Mouse (Mus musculus) myocyte (in vitro differentiated cells): Measurements from ENCODE around the gene Gm21915. TPM values are rescaled to one million over a fixed set of nuclear protein-coding genes. Genes with fewer than 3 reads are reported as not detected.

Experiments
- H3K27me3 ChIP-seq: one replicate; pipeline ENCODE4 v1.6.1; 2011; ENCODE audit not compliant: control insufficient read depth, insufficient read depth, insufficient read length
- H3K36me3 ChIP-seq: one replicate; pipeline ENCODE4 v1.6.1; 2011; ENCODE audit not compliant: control insufficient read depth, insufficient read depth
- H3K4me2 ChIP-seq: one replicate; pipeline ENCODE4 v1.6.1; 2011; ENCODE audit warnings: low read depth, control low read depth
- H3K4me3 ChIP-seq: one replicate; pipeline ENCODE4 v1.5.1; 2011; ENCODE audit warnings: mild to moderate bottlenecking, control low read depth, moderate library complexity
- H3K79me2 ChIP-seq: one replicate; pipeline ENCODE4 v1.6.1; 2011; ENCODE audit not compliant: control insufficient read depth, insufficient read depth
- H3ac ChIP-seq: one replicate; pipeline ENCODE4 v1.6.1; 2011; ENCODE audit not compliant: control insufficient read depth, insufficient read length
- CEBPB ChIP-seq: IDR thresholded peaks from 2 replicates; pipeline ENCODE4 v1.6.1; 2011; ENCODE audit warnings: mild to moderate bottlenecking, moderate library complexity; ENCODE audit not compliant: poor library complexity, insufficient read depth, severe bottlenecking
- E2F4 ChIP-seq: IDR thresholded peaks from one replicate; pipeline ENCODE4 v1.6.1; 2011; ENCODE audit warnings: mild to moderate bottlenecking, control low read depth, moderate library complexity; ENCODE audit not compliant: insufficient read depth
- MAX ChIP-seq: IDR thresholded peaks from one replicate; pipeline ENCODE4 v1.6.1; 2011; ENCODE audit warnings: low read depth, mild to moderate bottlenecking, control low read depth
- MYOD1 ChIP-seq, 3 experiments: IDR thresholded peaks; one replicate each; pipeline ENCODE4 v1.6.1; 2011; ENCODE audit warnings: control low read depth in 2 of 3, low read depth in 2 of 3, mild to moderate bottlenecking in 2 of 3, moderate library complexity in 1 of 3; ENCODE audit not compliant: insufficient read length in 2 of 3, control insufficient read depth in 1 of 3
- MYOG ChIP-seq, 3 experiments: IDR thresholded peaks; one replicate each; pipeline ENCODE4 v1.6.1; 2011; ENCODE audit warnings: control low read depth in 2 of 3, low read depth in 2 of 3, mild to moderate bottlenecking in 2 of 3; ENCODE audit not compliant: insufficient read length in 2 of 3, control insufficient read depth in 1 of 3, insufficient read depth in 1 of 3
- POLR2A ChIP-seq: IDR thresholded peaks from one replicate; pipeline ENCODE4 v1.6.1; 2011; ENCODE audit warnings: low read depth, mild to moderate bottlenecking, control low read depth, moderate library complexity; ENCODE audit not compliant: insufficient read length
- POLR2AphosphoS2 ChIP-seq: IDR thresholded peaks from one replicate; pipeline ENCODE4 v1.6.1; 2011; ENCODE audit warnings: low read depth, control low read depth; ENCODE audit not compliant: insufficient read length
- REST ChIP-seq: IDR thresholded peaks from one replicate; pipeline ENCODE4 v1.6.1; 2011; ENCODE audit warnings: mild to moderate bottlenecking, control low read depth, moderate library complexity; ENCODE audit not compliant: insufficient read depth, insufficient read length
- SRF ChIP-seq: IDR thresholded peaks from one replicate; pipeline ENCODE4 v1.6.1; 2011; ENCODE audit warnings: low read depth; ENCODE audit not compliant: control insufficient read depth, insufficient read length
- TCF12 ChIP-seq: IDR thresholded peaks from one replicate; pipeline ENCODE4 v1.6.1; 2011; ENCODE audit warnings: mild to moderate bottlenecking, control low read depth; ENCODE audit not compliant: poor library complexity, insufficient read depth, severe bottlenecking
- TCF3 ChIP-seq: IDR thresholded peaks from one replicate; pipeline ENCODE4 v1.6.1; 2011; ENCODE audit warnings: low read depth, control low read depth; ENCODE audit not compliant: insufficient read length
- USF1 ChIP-seq: IDR thresholded peaks from one replicate; pipeline ENCODE4 v1.6.1; 2011; ENCODE audit warnings: low read depth, mild to moderate bottlenecking, control low read depth, moderate library complexity
- polyA plus RNA-seq: library from polyadenylated mRNA; unstranded; fragments of >200 nt; fragmentation: generic; extraction: Trizol; gene quantifications from one replicate; pipeline ENCODE4 v1.2.1, GENCODE M21; 2012; ENCODE audit warnings: missing spikeins

Gene Gm21915
- polyA plus RNA-seq, 1 experiment: not detected

- Histone ChIP-seq H3K36me3 (no peaks in the 10 kb centered on the region), H3K79me2 (peaks cover 5% of the 10 kb centered on the region), H3K27me3 (no peaks in the 10 kb centered on the region), H3K4me2 (no peak overlapping the region), H3ac (no peak overlapping the region), H3K4me3 (no peak overlapping the region)
- TF ChIP-seq E2F4 (no peak), SRF (no peak), MAX (no peak), USF1 (no peak), MYOD1 (IDR thresholded peaks at IDR 0.05; ENCODE audit: control insufficient read depth in 1 of 3, insufficient read length in 2 of 3, low read depth in 2 of 3) (no peak), POLR2AphosphoS2 (no peak), TCF3 (no peak), TCF12 (no peak), MYOG (IDR thresholded peaks at IDR 0.05; ENCODE audit: control insufficient read depth in 1 of 3, insufficient read depth in 1 of 3, insufficient read length in 2 of 3, low read depth in 2 of 3) (no peak), CEBPB (no peak), REST (no peak), POLR2A (no peak)
These were observed 20.1 kb downstream of the Gm21915 start for GRCm38 (mm10) chr9:40690511-40690910.

GRCm38 (mm10) chr9:40693026-40693425 lies 22.6 kb downstream of the Gm21915 start:
- no peaks in the 10 kb centered on the region for H3K79me2 ChIP-seq
- no peak overlapping the region for H3K4me3 ChIP-seq
- no peaks in the 10 kb centered on the region for H3K36me3 ChIP-seq
- no peak overlapping the region for H3ac ChIP-seq
- no peak for TF ChIP-seq REST
- no peak for TF ChIP-seq CEBPB
- TF ChIP-seq TCF3: no peak
- no peak for TF ChIP-seq E2F4
- TF ChIP-seq USF1: no peak
- H3K27me3 ChIP-seq: no peaks in the 10 kb centered on the region
- no peak overlapping the region for H3K4me2 ChIP-seq

GRCm38 (mm10) chr9:40693768-40694167 lies 23.4 kb downstream of the Gm21915 start:
- Histone ChIP-seq H3K4me2 (no peak overlapping the region), H3K36me3 (no peaks in the 10 kb centered on the region), H3ac (no peak overlapping the region), H3K79me2 (no peaks in the 10 kb centered on the region), H3K4me3 (no peak overlapping the region), H3K27me3 (no peaks in the 10 kb centered on the region)
- TF ChIP-seq CEBPB (no peak), E2F4 (no peak), MYOD1 (IDR thresholded peaks at IDR 0.05; ENCODE audit: control insufficient read depth in 1 of 3, insufficient read length in 2 of 3, low read depth in 2 of 3) (no peak), POLR2AphosphoS2 (no peak), SRF (no peak), TCF12 (no peak), TCF3 (no peak), REST (no peak), MYOG (IDR thresholded peaks at IDR 0.05; ENCODE audit: control insufficient read depth in 1 of 3, insufficient read depth in 1 of 3, insufficient read length in 2 of 3, low read depth in 2 of 3) (no peak), POLR2A (no peak), USF1 (no peak), MAX (no peak)

- TF ChIP-seq POLR2AphosphoS2: no peak
- no peak for TF ChIP-seq MYOG (IDR thresholded peaks at IDR 0.05; ENCODE audit: control insufficient read depth in 1 of 3, insufficient read depth in 1 of 3, insufficient read length in 2 of 3, low read depth in 2 of 3)
- no peak for TF ChIP-seq SRF
- TF ChIP-seq TCF3: no peak
- no peak overlapping the region for H3K4me2 ChIP-seq
- H3K79me2 ChIP-seq: no peaks in the 10 kb centered on the region
These were observed 23.9 kb downstream of the Gm21915 start for GRCm38 (mm10) chr9:40694284-40694683.

GRCm38 (mm10) chr9:40696086-40696485 lies 25.7 kb downstream of the Gm21915 start:
- H3K79me2 ChIP-seq: no peaks in the 10 kb centered on the region
- no peak overlapping the region for H3K4me2 ChIP-seq
- no peaks in the 10 kb centered on the region for H3K27me3 ChIP-seq
- H3ac ChIP-seq: no peak overlapping the region
- H3K36me3 ChIP-seq: no peaks in the 10 kb centered on the region
- TF ChIP-seq CEBPB: no peak
- TF ChIP-seq SRF: no peak
- TF ChIP-seq TCF3: no peak
- H3K4me3 ChIP-seq: no peak overlapping the region

More at GRCm38 (mm10) chr9:40694284-40694683, 23.9 kb downstream of the Gm21915 start:
- Histone ChIP-seq H3ac (no peak overlapping the region), H3K4me3 (no peak overlapping the region), H3K36me3 (no peaks in the 10 kb centered on the region), H3K27me3 (no peaks in the 10 kb centered on the region)
